Mouse (Mus musculus): ENCODE measurements around the gene Sh3pxd2a. TPM values are rescaled to one million over a fixed set of nuclear protein-coding genes. Genes with fewer than 3 reads are reported as not detected.
A peak's percentile ranks its signal among the peaks of the same experiment; 100 is the strongest.

Gene Sh3pxd2a
- total RNA-seq, 2 experiments from 2014 or later: 33.9 to 35.9 TPM

DNA sequence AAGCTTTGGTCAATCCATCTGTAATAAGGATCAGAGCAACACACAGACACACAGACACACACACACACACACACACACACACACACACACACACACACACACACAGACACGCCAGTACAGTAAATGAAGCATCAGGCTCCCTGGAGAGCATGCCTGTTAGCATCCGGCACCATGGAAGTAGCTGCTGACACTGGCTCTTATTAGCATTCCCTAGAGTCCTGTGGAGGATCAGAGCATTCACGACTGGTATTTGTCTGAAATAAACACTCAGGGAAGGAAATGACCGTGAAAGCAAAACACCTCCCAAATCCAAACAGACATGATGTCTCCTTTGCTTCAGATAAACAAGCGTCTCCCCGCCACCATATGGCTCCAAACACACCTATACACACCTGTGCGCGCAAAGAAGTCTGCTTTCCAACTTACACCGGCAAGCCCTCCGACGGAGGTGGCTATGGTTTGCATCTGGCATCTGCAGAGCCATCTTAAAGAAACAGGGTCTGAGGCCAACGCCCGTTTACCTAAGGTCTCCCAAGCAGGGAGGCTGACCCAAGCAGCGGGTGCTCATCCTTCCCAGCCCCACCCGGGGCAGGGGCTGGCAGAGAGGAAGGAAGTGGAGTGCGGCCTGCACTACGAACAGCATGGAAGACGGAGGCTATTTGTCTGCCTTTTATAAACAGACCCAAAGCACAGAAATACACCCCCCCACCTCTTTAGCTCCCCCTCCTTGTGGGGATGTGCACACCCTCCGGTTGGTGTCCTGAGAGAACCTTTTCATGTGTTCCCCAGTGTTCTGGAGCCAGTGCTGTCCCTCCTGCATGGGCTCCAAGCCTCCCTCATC is 3.9 kb downstream of the Sh3pxd2a start:
- intact Hi-C loops (cut with DNase I): no loop called here
- no peak for DNase-seq (ENCODE audit: low spot score in 2 of 2)

DNA sequence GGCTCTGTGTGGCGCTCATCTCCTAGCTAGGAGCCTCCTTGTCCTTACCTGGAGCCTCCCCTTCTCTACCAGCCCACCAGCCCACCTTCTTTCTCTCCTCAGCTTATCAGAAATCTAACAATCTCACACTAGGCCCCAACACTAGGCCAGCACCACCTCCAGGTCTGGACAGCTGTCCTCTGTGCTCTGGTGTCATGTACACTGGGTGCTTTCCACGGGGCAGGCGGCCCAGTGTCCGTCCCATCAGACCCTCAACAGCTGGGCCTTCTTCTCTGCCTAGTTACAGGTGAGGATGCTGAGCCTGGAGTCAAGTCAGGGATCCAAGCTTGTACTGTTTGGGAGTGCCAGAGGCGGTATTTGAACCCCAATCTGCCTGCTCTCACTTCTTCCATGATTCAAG is 5.0 kb downstream of the Sh3pxd2a start:
- intact Hi-C loops (cut with DNase I): no loop called here
- no peak for DNase-seq (ENCODE audit: low spot score in 2 of 2)

DNA sequence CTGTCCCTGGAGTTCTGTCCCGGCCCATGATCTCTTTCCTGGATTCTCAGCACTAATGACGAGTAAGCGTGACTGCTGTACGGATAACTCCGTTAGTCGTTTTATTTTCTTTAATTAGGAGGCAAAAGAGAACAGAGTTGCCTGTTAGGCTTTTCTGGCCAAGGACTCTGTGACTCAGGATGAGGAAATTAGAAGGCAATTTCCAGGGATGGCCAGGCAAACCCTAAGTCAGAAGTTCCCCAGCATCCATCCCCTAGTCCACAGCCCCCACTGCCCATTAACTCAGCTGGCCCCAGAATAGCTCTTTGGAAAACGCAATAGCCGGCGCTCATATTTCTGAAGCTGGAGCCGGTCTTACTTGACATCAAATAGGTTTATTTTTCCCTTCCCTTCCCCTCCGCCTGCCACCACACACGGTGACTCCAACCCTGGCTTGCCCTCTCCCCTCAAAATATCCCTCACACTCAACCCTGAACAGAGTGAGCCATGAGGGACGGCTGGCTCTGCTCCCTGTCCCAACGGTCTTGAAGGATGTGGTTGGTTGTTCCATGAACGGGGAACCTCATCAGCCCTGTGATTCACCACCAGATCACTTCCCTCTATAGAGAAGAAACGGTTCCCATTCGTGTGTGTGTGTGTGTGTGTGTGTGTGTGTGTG is 5.6 kb downstream of the Sh3pxd2a start:
- intact Hi-C loops (cut with DNase I): no loop called here

GRCm38 (mm10) chr19:47457711-47458503 is 6.3 kb downstream of the Sh3pxd2a start:
- no peak for DNase-seq (ENCODE audit: low spot score in 2 of 2)
- intact Hi-C loops (cut with DNase I): no loop called here

More for the DNA sequence above, 5.6 kb downstream of the Sh3pxd2a start:
- no peak for DNase-seq (ENCODE audit: low spot score in 2 of 2)

DNA sequence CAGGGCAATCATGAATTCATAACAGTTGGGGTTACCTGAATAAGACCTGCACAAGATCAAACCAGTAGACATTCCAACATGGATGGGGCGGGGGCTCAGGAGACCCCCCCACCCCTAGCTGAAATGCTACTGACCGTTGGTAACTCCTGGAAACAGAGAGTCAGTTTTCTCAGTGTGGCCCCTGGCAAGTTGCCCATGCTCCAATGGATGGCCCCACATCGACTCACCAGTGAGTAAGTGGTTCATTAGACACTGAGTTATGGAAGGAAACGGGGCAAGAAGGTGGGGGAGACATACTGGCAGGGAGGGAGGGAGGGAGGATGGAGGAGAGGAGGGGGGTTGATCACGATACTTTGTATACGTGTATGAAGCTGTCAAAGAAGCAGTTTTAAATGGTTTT is 8.2 kb downstream of the Sh3pxd2a start:
- DNase-seq (ENCODE audit: low spot score in 2 of 2): no peak
- intact Hi-C loops (cut with DNase I): no loop called here

DNA sequence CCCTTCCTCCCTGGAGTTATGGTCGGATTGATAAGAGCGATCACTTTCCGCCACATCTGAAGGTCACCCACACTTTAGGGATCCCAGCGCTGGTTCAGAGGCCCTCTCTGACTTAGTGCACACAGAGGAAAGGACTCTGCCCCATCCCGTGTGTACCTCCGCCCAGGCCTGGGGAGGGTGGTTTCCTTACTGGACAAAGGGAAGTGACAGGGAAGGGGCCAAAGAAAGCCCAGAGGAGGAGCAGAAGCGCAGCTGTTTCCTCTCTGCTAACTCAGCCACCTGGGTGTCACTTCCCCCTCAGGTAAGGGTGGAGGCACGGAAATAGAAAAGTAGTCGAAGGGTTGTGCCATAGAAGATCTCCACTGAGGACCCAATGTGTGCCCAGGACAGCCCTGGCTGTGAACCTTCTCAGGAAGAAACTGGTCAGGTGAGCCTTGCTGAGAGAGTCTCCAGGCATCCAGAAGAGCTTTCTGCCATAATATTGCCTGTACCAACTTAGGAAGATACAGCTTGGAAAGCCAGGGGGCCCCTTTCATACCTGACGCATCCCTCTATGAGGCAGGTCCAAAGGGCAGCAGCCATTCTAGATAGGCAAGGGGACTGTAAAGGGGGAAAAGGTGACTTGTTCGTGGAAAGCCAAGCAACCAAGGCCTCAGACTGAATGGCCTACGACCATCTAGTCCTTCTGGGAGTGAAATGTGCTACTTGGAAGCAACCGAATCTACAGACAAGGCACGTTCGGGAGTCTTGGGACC is 9.0 kb downstream of the Sh3pxd2a start:
- intact Hi-C loops (cut with DNase I): no loop called here
- DNase-seq (ENCODE audit: low spot score in 2 of 2): no peak

GRCm38 (mm10) chr19:47454167-47455000 is 9.8 kb downstream of the Sh3pxd2a start:
- peak; percentile 45 to 71 for DNase-seq (ENCODE audit: low spot score in 2 of 2)
- intact Hi-C loops (cut with DNase I): no loop called here

DNA sequence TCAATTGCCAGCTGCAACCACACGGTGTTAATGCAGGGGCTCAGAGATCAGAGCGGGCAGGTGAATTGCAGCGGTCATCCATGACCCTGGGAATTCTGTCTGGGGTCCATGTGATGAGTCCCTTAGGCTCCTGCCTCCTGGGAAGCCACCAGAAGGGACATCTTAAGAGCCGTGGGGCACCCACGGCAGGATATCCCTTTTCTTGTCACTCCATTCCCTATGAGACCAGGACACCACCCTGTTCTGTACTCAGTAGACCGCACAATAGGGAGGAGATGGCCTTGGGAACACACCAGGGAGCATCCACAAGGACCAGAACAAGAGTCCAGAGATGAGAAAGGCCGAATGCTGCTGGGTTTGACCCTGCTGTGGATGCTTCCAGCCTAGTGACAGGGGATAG is 10.8 kb downstream of the Sh3pxd2a start:
- intact Hi-C loops (cut with DNase I): no loop called here

GRCm38 (mm10) chr19:47452682-47453081 is 11.5 kb downstream of the Sh3pxd2a start:
- intact Hi-C loops (cut with DNase I): no loop called here
- DNase-seq (ENCODE audit: low spot score in 2 of 2): no peak

More for the DNA sequence above, 10.8 kb downstream of the Sh3pxd2a start:
- DNase-seq (ENCODE audit: low spot score in 2 of 2): no peak

- intact Hi-C loops (cut with DNase I): no loop called here
- no peak for DNase-seq (ENCODE audit: low spot score in 2 of 2)
Observed at GRCm38 (mm10) chr19:47452211-47452610, 12.0 kb downstream of the Sh3pxd2a start.

GRCm38 (mm10) chr19:47451476-47452113 is 12.6 kb downstream of the Sh3pxd2a start:
- intact Hi-C loops (cut with DNase I): no loop called here

DNA sequence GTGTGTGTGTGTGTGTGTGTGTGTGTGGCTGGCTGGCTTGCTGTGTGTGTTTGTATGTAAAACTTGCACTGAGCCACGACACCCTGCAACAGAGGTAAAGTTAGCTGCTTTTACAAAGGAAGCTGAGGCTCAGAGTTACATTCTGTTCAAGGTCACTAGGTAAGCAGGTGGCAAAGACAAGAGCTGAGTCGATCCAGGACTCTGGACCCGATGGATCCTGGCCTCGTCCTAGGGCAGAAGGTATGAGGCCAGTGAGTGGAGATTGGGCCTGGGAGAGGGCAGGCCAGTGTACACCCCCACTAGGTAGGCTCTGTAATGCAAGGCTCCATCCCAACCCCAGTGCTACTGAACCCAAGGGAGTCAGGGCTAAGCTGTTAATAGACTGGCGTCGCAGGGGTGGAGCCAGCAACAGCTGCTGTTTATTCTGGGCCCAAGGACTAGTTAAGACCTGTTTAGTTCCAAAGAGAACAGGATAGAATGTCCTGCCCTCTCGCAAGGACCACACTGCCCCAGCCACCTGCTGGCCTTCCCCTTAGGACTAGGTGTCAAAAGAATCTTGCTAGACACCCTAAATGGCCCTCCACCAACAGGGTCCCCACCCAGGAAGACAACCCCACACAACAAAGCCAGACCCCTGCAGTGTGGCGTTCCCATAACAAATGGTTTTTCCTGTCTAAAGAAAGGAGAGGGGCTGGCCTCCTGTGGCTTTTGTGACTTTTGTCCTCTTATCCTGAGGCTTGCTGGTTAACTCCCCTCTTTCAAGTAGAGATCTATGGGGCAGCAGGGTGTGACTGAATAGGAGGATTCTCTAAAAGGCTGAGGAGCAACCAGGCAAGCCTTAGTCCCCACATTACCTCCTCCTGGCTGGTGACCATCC is 13.7 kb downstream of the Sh3pxd2a start:
- DNase-seq (ENCODE audit: low spot score in 2 of 2): no peak
- intact Hi-C loops (cut with DNase I): no loop called here

More at GRCm38 (mm10) chr19:47451476-47452113, 12.6 kb downstream of the Sh3pxd2a start:
- no peak for DNase-seq (ENCODE audit: low spot score in 2 of 2)

GRCm38 (mm10) chr19:47449513-47450227 is 14.5 kb downstream of the Sh3pxd2a start:
- DNase-seq (ENCODE audit: low spot score in 2 of 2): no peak
- intact Hi-C loops (cut with DNase I): no loop called here

DNA sequence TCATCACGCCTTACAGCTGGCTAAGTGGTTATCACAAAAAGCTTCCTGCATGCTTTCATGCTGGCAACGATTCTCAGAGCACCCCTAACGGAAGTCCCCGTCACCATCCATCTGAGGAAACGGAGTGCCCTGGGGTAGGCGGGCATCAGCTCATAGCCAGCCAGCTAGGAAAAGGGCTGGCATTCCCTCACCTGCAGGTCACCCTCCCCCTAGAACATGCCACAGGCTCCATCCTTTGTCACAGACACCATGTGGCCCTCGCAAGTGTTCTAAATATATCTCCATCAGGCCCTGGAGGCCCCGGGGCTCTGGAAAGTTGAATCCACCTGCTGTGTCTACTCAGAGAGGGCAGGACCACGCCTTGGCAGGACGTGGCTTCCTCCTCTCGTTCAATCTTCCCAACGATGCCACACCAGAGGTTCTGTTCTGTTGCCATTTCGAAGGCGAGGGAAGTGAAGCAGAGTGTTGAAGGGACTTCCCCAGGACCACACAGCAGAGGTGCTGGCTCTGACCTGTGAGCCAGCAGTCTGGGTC is 15.5 kb downstream of the Sh3pxd2a start:
- intact Hi-C loops (cut with DNase I): no loop called here
- no peak for DNase-seq (ENCODE audit: low spot score in 2 of 2)

DNA sequence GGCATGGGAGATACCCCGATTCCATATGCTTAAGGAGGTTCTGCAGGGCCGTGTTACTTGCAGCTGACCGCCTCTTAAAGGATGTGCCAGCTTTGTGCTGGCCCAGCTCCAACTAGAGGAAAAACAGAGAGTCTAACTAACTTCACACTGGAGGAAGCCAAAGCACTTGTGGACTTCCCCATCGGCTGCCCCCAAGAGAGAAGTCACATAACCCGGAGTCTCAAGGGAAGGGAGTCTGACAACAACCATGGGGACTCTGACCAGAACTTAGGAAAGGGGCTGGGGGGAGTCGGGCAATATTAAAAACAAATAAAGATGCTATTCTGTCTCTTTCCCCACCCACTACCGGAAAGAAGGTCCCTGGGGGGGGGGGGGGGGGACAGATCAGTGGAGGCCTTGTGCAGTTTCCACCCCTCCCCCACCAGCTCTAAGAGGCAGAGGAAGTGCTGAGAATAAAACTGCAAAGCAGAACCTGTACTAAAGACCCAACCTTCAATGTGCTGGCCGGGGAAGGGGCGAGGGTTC is 17.3 kb downstream of the Sh3pxd2a start:
- intact Hi-C loops (cut with DNase I): no loop called here
- peak; percentile 42 to 64 for DNase-seq (ENCODE audit: low spot score in 2 of 2)

GRCm38 (mm10) chr19:47446130-47446529 is 18.1 kb downstream of the Sh3pxd2a start:
- no peak for DNase-seq (ENCODE audit: low spot score in 2 of 2)
- intact Hi-C loops (cut with DNase I): no loop called here
